Mouse (Mus musculus): Measurements from ENCODE around the gene Cep170.
A peak's percentile ranks its signal among the peaks of the same experiment; 100 is the strongest.

Gene Cep170

DNA sequence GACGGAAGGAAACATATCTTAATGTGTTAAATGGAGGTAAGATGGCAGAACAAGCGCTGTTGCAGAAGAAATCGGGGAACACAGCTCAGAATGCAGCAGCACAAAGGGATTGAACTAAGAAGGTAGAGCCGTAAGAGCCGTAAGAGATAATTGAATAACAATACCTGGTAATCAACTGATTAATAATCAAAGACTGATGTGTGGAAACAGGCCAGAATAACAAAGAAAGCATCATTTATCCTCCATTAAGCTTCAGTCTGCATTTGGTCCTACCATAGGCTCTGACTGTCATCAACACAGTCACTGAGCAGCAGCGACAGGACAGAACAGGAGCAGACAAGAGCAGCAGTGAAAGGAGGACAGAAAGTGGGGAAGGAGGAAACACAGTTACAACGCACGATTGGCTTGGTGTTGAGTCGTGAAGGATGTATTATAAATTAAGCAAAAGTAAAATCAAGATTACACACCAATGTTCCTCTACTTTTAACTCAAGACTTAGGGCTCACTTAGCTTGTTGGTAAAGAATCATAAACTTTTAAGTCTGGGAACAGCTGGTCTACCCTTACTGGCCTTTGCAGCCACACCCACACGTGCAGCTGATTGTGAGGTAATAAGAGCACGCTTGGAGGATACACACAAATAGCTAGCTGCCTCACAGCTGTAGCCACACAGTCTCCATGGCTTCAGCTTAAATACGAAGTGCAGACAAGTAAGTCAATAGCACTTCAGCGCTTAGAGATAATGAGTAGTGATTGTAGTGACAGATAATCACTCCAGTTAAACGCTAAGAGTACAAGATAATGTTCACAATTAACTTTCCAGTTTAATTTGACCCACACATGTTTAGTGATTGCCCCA lies 59.8 kb downstream of the Cep170 start:
- DNase-seq (ENCODE audit: extremely low read depth, low read depth), result no peak

DNA sequence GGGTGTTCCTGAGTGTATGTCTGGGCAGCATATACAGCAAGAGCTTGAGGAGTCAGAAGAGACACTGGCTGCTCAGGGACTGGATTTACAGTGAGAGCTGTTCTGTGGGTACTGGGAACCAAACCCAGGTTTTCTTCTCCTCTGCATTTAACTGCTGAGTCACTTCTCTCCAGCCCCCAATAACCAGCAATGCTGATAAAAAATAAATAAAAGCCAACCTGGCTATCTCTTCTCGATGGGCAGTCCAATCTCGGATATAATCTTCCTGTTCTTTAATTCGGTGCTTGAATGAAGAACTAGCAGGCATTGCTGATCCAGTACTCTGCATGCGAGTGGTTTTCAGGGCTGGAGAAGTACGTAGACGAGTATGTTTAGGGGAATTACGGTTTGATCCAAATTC lies 64.2 kb downstream of the Cep170 start:
- no peak for DNase-seq (ENCODE audit: extremely low read depth, low read depth)

DNA sequence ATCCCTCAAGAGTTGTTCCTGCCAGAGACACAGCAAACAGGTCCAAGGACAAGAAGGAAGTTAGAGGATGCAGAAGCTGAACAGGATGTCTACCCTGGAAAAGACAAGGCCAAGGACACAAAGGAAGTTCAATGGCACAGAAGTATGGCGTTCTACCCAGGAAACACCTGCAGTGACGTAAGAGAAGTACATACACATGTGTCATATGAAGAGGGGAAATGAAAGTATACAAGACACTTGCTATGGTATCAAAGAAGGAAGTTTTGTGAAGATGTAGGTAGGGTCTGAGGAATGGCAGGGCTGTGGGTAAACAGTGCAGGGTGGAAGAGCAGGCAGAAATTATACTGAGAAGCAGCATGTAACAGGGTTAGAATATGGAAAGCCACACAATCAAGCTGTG lies 81.0 kb downstream of the Cep170 start:
- DNase-seq (ENCODE audit: extremely low read depth, low read depth), result no peak

DNA sequence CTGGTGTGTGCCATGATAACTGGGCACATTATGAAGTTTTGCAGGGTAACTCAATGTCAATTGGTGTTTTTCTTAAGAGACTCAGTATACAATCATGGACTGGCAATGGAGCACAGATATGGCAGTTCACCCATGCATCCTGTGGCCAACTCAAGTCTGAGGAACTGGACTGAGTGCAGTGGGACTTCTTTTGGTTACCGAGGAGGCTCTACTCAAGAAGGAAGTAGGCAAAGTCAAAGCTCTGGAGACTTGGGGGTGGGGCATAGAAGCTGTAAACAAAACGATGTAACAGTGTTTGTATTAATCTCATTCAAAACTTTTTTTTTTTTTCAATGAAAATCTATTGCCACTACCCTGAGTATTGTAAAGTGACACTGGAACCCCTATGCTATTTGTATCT lies 83.3 kb downstream of the Cep170 start:
- DNase-seq (ENCODE audit: extremely low read depth, low read depth), result no peak

DNA sequence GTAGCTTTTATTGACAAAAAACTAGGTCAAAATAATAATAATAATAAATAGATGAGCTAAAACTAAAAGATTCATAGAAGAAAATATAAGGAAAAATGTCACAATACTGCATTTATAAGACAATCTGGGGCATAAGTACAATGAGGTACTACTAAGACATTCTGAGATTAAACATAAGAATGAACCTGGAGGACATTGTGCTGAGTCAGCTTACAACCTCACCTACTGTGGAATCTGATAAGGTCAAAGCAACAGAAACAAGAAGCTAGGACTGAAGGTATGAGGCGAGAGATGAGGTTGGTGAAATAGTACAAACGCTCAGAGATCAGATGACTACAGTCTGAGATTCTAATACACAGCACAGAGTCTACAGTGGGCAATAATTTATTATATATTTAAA lies 86.5 kb downstream of the Cep170 start:
- DNase-seq (ENCODE audit: extremely low read depth, low read depth), result no peak

DNA sequence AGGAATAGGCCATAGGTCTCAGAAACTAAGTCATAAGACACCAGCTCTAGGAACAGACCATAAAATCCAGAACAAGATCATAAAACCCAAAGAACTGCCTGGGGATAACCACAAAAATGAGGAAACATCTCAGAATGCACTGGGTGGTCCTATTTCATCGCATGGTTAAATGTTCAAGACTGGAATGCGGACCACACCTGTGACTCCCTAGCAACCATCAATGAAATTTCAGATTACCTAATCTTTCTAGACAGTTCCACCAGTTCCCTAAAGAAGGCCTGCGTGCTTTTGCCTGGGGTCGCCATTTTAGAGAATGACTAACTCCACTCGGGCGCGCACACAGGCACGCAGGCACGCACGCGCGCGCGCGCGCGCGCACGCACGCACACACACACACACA lies 89.1 kb downstream of the Cep170 start:
- DNase-seq (ENCODE audit: extremely low read depth, low read depth), result no peak

DNA sequence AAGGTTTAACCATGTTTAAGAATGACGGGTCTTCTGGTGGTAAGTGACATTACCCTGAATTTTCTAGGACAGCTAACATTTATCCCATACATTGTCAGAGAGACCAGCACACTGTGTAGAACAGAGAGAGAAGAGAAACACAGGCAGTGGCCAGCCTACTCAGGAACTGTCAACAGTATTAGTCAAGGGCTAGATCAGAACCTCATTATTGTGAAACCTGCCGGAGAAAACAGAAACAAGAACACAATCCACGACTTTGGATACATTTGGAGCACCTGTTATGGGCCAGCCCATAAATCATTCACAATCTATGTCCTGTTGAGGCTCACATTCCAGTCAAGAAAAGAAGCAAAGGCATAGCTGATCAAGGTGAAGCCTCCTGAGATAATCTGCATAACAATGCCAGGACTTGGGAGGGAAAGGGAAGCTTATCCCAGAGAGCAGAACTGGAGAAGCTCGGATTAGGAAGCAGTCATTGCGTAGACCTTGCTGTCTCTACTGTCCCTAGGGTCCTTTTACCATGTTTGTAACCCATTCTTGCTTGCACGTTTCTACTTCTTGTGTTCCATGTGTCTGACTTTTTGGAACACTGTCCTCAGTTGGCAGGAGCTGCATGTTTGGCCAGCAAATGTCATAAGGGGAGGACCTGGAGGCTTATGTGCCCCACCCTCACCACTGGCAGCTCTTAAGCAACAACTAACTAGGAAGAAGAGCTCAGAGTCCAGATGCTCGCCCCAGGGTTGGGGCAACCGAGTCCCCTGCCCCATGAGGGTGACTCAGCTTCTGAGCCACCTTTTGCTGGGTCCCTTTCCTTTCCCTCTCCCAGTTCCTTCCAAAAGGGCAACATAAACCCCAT lies 89.8 kb downstream of the Cep170 start:
- no peak for DNase-seq (ENCODE audit: extremely low read depth, low read depth)

DNA sequence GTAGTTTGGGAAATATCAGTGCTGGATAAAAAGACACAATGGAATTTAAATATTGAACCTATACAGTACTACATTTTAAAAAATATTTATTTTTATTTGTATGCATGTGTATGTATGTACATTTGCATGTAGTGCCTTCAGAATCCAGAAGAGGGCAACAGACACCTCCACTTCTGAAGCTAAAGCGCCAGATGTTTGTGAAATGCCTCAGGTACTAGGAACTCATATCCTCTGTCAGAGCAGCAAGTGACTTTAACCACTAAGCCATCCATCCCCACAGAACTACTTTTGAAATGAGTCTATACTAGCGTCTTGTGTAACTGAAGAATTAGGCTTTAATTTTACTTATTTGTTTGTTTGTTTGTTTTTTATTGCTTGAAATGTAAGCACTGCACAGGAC lies 101.4 kb downstream of the Cep170 start:
- DNase-seq (ENCODE audit: extremely low read depth, low read depth), result peak; percentile 67

DNA sequence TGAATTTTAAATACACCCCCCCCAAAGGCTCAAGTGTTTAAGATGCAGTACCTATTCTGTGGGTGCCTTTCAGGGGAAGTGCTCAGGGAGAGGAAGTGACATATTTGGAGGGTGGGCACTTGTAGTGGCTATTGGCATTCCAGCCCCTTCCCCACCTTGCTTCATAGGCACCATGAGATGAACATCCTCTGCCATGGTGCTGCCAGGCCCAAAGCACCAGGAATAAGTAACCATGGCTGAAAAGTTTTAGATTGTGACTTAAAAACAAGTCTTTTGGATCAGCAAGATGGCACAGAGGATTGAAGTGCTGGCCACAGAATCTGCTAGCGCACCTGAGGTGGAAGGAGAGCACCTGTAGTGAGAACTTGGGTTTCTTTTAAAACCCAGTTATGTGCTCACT lies 113.6 kb downstream of the Cep170 start:
- DNase-seq (ENCODE audit: extremely low read depth, low read depth), result no peak

DNA sequence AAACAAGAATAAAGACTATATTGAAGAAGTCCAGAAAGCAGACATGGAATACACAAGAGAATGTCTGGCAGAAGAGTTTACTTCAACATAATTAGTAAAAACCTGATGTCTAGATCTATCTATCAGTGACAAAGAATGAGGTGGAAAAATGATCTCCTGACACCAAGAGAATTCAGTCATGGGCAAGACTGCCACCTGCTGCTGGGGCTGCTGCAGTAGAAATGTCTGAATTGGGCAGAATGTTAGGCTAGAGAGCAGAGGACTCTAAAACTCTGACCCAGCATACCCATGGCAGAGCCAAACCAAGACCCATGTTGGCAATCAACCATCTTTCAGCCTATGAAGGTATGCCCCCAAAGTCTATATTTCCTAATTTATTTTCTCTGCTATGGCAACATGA lies 114.1 kb downstream of the Cep170 start:
- DNase-seq (ENCODE audit: extremely low read depth, low read depth), result no peak

DNA sequence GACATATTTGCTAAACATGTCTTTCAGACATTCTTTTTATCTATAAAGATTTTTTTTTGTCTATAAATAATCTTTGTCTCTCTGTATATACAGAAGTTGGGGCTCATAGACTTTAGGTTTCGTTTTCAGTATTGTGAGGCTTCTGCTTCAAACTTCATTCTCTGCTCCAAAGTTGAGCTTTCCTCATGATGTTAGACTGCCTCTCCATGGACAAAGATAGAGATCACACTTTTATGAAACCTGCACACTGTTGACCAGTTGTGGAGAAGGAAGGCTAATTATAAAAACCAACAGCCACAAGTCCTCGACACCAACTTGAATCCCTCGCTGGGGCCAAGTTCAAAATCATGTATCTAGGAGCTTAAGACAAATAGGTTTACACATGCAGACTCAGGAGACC lies 115.2 kb downstream of the Cep170 start:
- no peak for DNase-seq (ENCODE audit: extremely low read depth, low read depth)

DNA sequence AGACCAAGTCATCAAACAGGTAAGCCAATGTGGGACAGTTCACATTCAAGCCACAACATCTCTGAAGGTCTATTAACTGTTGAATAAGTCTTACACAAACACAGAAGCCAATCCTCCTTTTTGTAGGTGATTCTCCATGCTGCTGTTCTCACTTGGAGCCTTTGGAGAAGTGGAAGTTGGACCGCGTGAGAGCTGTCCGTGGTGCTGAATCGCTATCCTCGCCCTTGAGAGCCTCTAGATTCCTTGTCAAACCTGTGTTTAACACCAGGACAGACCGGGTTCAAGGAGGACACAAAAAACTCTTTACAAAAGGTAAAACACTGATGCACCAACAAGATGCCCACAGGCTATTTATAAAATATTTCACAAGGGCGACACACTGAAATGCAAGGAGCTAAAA lies 116.8 kb downstream of the Cep170 start:
- DNase-seq (ENCODE audit: extremely low read depth, low read depth), result peak; percentile 31

DNA sequence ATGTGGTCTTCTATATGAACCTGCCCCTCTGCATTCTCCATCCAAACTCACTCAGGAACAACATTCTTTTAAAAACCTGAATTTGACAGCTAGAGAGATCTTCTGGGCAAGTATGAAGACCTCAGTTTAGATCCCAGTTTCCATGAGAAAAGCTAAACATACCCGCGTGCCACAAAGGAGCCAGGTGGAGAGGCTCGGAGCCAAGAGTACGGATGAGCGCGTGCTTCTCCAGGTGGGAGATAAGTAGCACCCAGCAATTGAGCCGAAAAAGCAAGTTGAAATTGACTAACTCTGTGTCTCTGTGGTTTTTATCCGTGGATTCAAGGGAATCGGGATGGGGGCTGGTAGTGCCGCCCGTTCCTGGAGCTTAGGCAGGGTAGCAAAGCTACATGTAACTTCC lies 122.8 kb downstream of the Cep170 start:
- DNase-seq (ENCODE audit: extremely low read depth, low read depth), result no peak

DNA sequence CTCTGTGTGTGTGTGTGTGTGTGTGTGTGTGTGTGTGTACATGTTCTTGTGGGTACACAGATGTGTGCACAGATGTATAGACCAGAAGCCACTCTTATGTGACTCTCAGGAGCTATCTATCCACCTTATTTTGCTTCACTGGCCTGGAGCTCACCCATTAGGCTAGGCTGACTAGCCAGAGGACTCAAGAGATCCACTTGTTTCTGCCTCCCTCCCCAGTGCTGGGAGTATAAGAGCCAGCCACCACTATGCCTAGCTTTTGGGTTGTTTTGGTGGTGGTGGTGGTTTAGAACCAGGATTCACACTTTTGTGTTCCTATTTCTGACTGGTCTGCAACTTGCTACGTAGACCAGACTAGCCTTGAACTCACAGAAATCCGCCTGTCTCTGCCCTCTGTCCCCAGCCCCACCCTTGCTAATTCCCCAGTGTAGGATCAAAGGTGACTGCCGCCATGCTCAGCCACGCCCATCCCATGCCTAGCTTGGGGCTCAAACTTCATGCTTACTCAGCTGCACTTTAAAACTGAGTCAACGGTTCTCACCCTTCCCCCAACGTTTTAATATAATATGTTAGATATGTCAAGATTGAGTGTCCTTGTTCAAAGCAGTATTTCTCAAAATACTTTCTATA lies 125.5 kb downstream of the Cep170 start:
- DNase-seq (ENCODE audit: extremely low read depth, low read depth), result no peak
